Mouse (Mus musculus) embryonic facial prominence, embryonic 10.5 days (tissue): ENCODE data around the gene Dusp11. TPM values are rescaled to one million over a fixed set of nuclear protein-coding genes. Genes with fewer than 3 reads are reported as not detected.
"Not testable (repeated sequence)": the region's sequence is repeated elsewhere in the genome, so short reads cannot be mapped to it uniquely, and the experiment has no call there.

Experiments
- DNase-seq: peaks from one replicate; pipeline ENCODE4 v3.0.0-alpha.2; 2017; ENCODE audit warnings: low spot score
- H3K27ac ChIP-seq: fragments of 300-500 bp; sonication (generic); replicated peaks from 2 replicates; pipeline ENCODE4 v1.5.1; 2016; ENCODE audit warnings: mild to moderate bottlenecking
- H3K27me3 ChIP-seq: fragments of 300-500 bp; sonication (generic); replicated peaks from 2 replicates; pipeline ENCODE4 v1.6.1; 2016; ENCODE audit warnings: low read depth, mild to moderate bottlenecking; ENCODE audit not compliant: poor library complexity, severe bottlenecking
- H3K36me3 ChIP-seq: fragments of 300-500 bp; sonication (generic); replicated peaks from 2 replicates; pipeline ENCODE4 v1.6.1; 2016; ENCODE audit warnings: mild to moderate bottlenecking, moderate library complexity
- H3K4me1 ChIP-seq: fragments of 300-500 bp; sonication (generic); 2 replicates; pipeline ENCODE4 v1.6.1; 2016
- H3K4me3 ChIP-seq: fragments of 300-500 bp; sonication (generic); 2 replicates; pipeline ENCODE4 v1.5.1; 2016; ENCODE audit warnings: mild to moderate bottlenecking, moderate library complexity
- H3K9me3 ChIP-seq: fragments of 300-500 bp; sonication (generic); 2 replicates; pipeline ENCODE4 v1.6.1; 2016; ENCODE audit warnings: mild to moderate bottlenecking
- WGBS: fragments of 180-500 bp; shearing (Covaris S2); methylation state at CpG from one replicate; pipeline ENCODE4 v1.1.7; 2016; 5-methylcytosine and 5-hydroxymethylcytosine counted together
- polyA plus RNA-seq: library from polyadenylated mRNA; unstranded; fragments of >200 nt; fragmentation: Nextera tagmentation; extraction: Ambion mirVana; gene quantifications from 2 replicates; pipeline ENCODE4 v1.2.1, GENCODE M21; 2016

Gene Dusp11
- polyA plus RNA-seq: 38.7 and 39.9 TPM in 2 replicates

- Histone ChIP-seq H3K4me3 (peak within 1 kb of the TSS; percentile 93), H3K27ac (peak within 1 kb of the TSS; percentile 97), H3K4me1 (peaks cover 12% of the 10 kb centered on the region), H3K27me3 (no peaks in the 10 kb centered on the region), H3K36me3 (peaks cover 30% of the 10 kb centered on the region), H3K9me3 (no peaks in the 10 kb centered on the region)
- WGBS: under 1% methylated on average over 70 of the region's 70 CpGs
- peak; percentile 95 for DNase-seq
These were observed at the start of gene Dusp11 for GRCm38 (mm10) chr6:85961101-85962091. Gene Dusp11 (minus strand): TSS chr6:85961667.

- H3K9me3 ChIP-seq: no peaks in the 10 kb centered on the region
- H3K27me3 ChIP-seq: no peaks in the 10 kb centered on the region
- DNase-seq: peak; percentile 59
- H3K4me1 ChIP-seq: no peaks in the 10 kb centered on the region
- no peak overlapping the region for H3K4me3 ChIP-seq
- H3K27ac ChIP-seq: no peak overlapping the region
- WGBS: 30% methylated on average over 4 of the region's 4 CpGs
- H3K36me3 ChIP-seq: no peaks in the 10 kb centered on the region
These were observed 48.5 kb upstream of the Dusp11 start for GRCm38 (mm10) chr6:86009980-86010379.

GRCm38 (mm10) chr6:86004271-86005148, 43.0 kb upstream of the Dusp11 start:
- DNase-seq: peak; percentile 87
- H3K4me3 ChIP-seq: 0 out of 2 replicates have a peak overlapping the region, but pooled peaks have one; percentile 21
- H3K27ac ChIP-seq: no peak overlapping the region
- no peaks in the 10 kb centered on the region for H3K27me3 ChIP-seq
- WGBS: 15% methylated on average over 18 of the region's 18 CpGs
- H3K36me3 ChIP-seq: no peaks in the 10 kb centered on the region
- H3K4me1 ChIP-seq: peaks cover 7% of the 10 kb centered on the region
- peaks cover 3% of the 10 kb centered on the region; the same call in 1 of the 2 replicates for H3K9me3 ChIP-seq

GRCm38 (mm10) chr6:86003405-86003925, 42.0 kb upstream of the Dusp11 start:
- no peaks in the 10 kb centered on the region for H3K36me3 ChIP-seq
- no peak overlapping the region for H3K27ac ChIP-seq
- peaks cover 3% of the 10 kb centered on the region; the same call in 1 of the 2 replicates for H3K9me3 ChIP-seq
- DNase-seq: peak; percentile 22
- H3K4me1 ChIP-seq: peaks cover 7% of the 10 kb centered on the region
- no peaks in the 10 kb centered on the region for H3K27me3 ChIP-seq
- WGBS: 74% methylated on average over 18 of the region's 18 CpGs
- H3K4me3 ChIP-seq: no peak overlapping the region

GRCm38 (mm10) chr6:85990774-85991173, 29.3 kb upstream of the Dusp11 start:
- not testable (repeated sequence) for H3K27ac ChIP-seq, DNase-seq, H3K27me3 ChIP-seq, H3K4me3 ChIP-seq, H3K9me3 ChIP-seq, H3K36me3 ChIP-seq, H3K4me1 ChIP-seq
- 92% methylated on average over 5 of the region's 5 CpGs for WGBS

- not testable (repeated sequence) for H3K4me1 ChIP-seq, H3K36me3 ChIP-seq, H3K27me3 ChIP-seq, H3K4me3 ChIP-seq, H3K9me3 ChIP-seq, H3K27ac ChIP-seq, DNase-seq
- WGBS: 87% methylated on average over 5 of the region's 5 CpGs
These were observed 28.1 kb upstream of the Dusp11 start for GRCm38 (mm10) chr6:85989570-85989969.

GRCm38 (mm10) chr6:85984351-85984750, 22.9 kb upstream of the Dusp11 start:
- no peaks in the 10 kb centered on the region for H3K4me1 ChIP-seq
- DNase-seq: no peak
- H3K9me3 ChIP-seq: no peaks in the 10 kb centered on the region
- WGBS: 80% methylated on average over 8 of the region's 8 CpGs
- H3K27ac ChIP-seq: no peak overlapping the region
- H3K4me3 ChIP-seq: no peak overlapping the region
- H3K36me3 ChIP-seq: no peaks in the 10 kb centered on the region
- H3K27me3 ChIP-seq: no peaks in the 10 kb centered on the region

- not testable (repeated sequence) for DNase-seq, H3K27me3 ChIP-seq, H3K4me3 ChIP-seq, H3K9me3 ChIP-seq, H3K4me1 ChIP-seq, H3K36me3 ChIP-seq, H3K27ac ChIP-seq
- WGBS: 83% methylated on average over 4 of the region's 4 CpGs
These were observed 17.3 kb upstream of the Dusp11 start for GRCm38 (mm10) chr6:85978736-85979135.

- WGBS: 87% methylated on average over 5 of the region's 5 CpGs
- Histone ChIP-seq H3K27me3 (no peaks in the 10 kb centered on the region), H3K4me1 (no peaks in the 10 kb centered on the region), H3K9me3 (no peaks in the 10 kb centered on the region; the same call in 1 of the 2 replicates), H3K36me3 (no peaks in the 10 kb centered on the region), H3K4me3 (no peak overlapping the region), H3K27ac (no peak overlapping the region)
- no peak for DNase-seq
These were observed 14.8 kb upstream of the Dusp11 start for GRCm38 (mm10) chr6:85976242-85976641.

GRCm38 (mm10) chr6:85975761-85976160, 14.3 kb upstream of the Dusp11 start:
- Histone ChIP-seq H3K4me1 (no peaks in the 10 kb centered on the region), H3K4me3 (no peak overlapping the region), H3K36me3 (no peaks in the 10 kb centered on the region), H3K27me3 (no peaks in the 10 kb centered on the region), H3K27ac (no peak overlapping the region), H3K9me3 (no peaks in the 10 kb centered on the region; the same call in 1 of the 2 replicates)
- WGBS: 88% methylated on average over 1 of the region's 1 CpGs
- no peak for DNase-seq

- H3K27ac ChIP-seq: no peak overlapping the region
- no peak overlapping the region for H3K4me3 ChIP-seq
- 63% methylated on average over 10 of the region's 10 CpGs for WGBS
- H3K9me3 ChIP-seq: no peaks in the 10 kb centered on the region; the same call in 1 of the 2 replicates
- no peaks in the 10 kb centered on the region for H3K27me3 ChIP-seq
- no peaks in the 10 kb centered on the region for H3K4me1 ChIP-seq
- no peak for DNase-seq
- no peaks in the 10 kb centered on the region for H3K36me3 ChIP-seq
These were observed 13.6 kb upstream of the Dusp11 start for GRCm38 (mm10) chr6:85974941-85975617.

- H3K36me3 ChIP-seq: no peaks in the 10 kb centered on the region
- DNase-seq: no peak
- H3K4me1 ChIP-seq: no peaks in the 10 kb centered on the region
- no peaks in the 10 kb centered on the region for H3K27me3 ChIP-seq
- no peak overlapping the region for H3K27ac ChIP-seq
- H3K4me3 ChIP-seq: no peak overlapping the region
- 82% methylated on average over 3 of the region's 3 CpGs for WGBS
- no peaks in the 10 kb centered on the region for H3K9me3 ChIP-seq
These were observed 11.9 kb upstream of the Dusp11 start for GRCm38 (mm10) chr6:85973336-85973735.
